In genomic region chr16:46383344-46383743, GRCm38 (mm10) we compare ENCODE assay signal across 23 mouse cellular contexts.
DNase-seq lines count a peak whose midpoint lies in the region; ATAC-seq lines count a peak whose summit lies in the region.
"Had no signal": no experiment of that assay in that cellular context is flagged by ENCODE, and none has a peak within 500 bp of the region (broad histone marks: within the 10 kb centered on the region; RNA-seq: fewer than 3 reads in every experiment).

No protein-coding gene starts in this region.

- no peak overlapping the region for H3K27ac ChIP-seq in limb, embryonic 15.5 days
- H3K27ac ChIP-seq: embryonic facial prominence, embryonic 13.5 days; hindbrain, embryonic 15.5 days; kidney, postnatal 0 days; liver, embryonic 15.5 days; lung, embryonic 15.5 days; midbrain, embryonic 13.5 days; neural tube, embryonic 12.5 days; stomach, embryonic 15.5 days had no signal

- H3K4me2 ChIP-seq in limb, embryonic 15.5 days, result no peak overlapping the region
- H3K4me2 ChIP-seq: embryonic facial prominence, embryonic 13.5 days; heart, embryonic 11.5 days; hindbrain, embryonic 15.5 days; liver, embryonic 15.5 days; lung, embryonic 15.5 days; midbrain, embryonic 13.5 days; neural tube, embryonic 12.5 days; stomach, embryonic 15.5 days had no signal

- no peaks in the 10 kb centered on the region for H3K36me3 ChIP-seq in limb, embryonic 15.5 days
- H3K36me3 ChIP-seq: embryonic facial prominence, embryonic 13.5 days; hindbrain, embryonic 15.5 days; liver, embryonic 15.5 days; lung, embryonic 15.5 days; midbrain, embryonic 13.5 days; neural tube, embryonic 12.5 days; stomach, embryonic 15.5 days had no signal

- WGBS in limb, embryonic 15.5 days, result 85% methylated on average over 4 of the region's 4 CpGs

- no peak overlapping the region for H3K4me3 ChIP-seq in limb, embryonic 15.5 days
- H3K4me3 ChIP-seq: embryonic facial prominence, embryonic 13.5 days; hindbrain, embryonic 15.5 days; liver, embryonic 15.5 days; lung, embryonic 15.5 days; megakaryocyte, embryonic 14.5 days; midbrain, embryonic 13.5 days; neural tube, embryonic 12.5 days; stomach, embryonic 15.5 days had no signal

- no peaks in the 10 kb centered on the region for H3K27me3 ChIP-seq in limb, embryonic 15.5 days
- H3K27me3 ChIP-seq: embryonic facial prominence, embryonic 13.5 days; hindbrain, embryonic 15.5 days; liver, embryonic 15.5 days; lung, embryonic 15.5 days; megakaryocyte, embryonic 14.5 days; midbrain, embryonic 13.5 days; neural tube, embryonic 12.5 days; stomach, embryonic 15.5 days had no signal

- intact Hi-C loops in left cerebral cortex, postnatal 10 days (cut with DNase I), result loop anchor here (10.0 kb wide), 1 partner anchor 259 kb away; the partner anchor contains the start of gene Cd96

- H3K9ac ChIP-seq in limb, embryonic 15.5 days, result no peak overlapping the region
- H3K9ac ChIP-seq: embryonic facial prominence, embryonic 13.5 days; hindbrain, embryonic 15.5 days; liver, embryonic 15.5 days; lung, embryonic 15.5 days; midbrain, embryonic 13.5 days; neural tube, embryonic 12.5 days; stomach, embryonic 15.5 days had no signal

- H3K9me3 ChIP-seq in limb, embryonic 15.5 days, result no peaks in the 10 kb centered on the region
- H3K9me3 ChIP-seq: embryonic facial prominence, embryonic 13.5 days; hindbrain, embryonic 15.5 days; liver, embryonic 15.5 days; lung, embryonic 15.5 days; midbrain, embryonic 13.5 days; neural tube, embryonic 12.5 days; stomach, embryonic 15.5 days had no signal

- peak; percentile 80 for ATAC-seq in frontal cortex, adult (ENCODE audit: low TSS enrichment)
- 0 out of 2 replicates have a peak, but pooled peaks have one; percentile 17 for ATAC-seq in limb, embryonic 15.5 days (ENCODE audit: insufficient number of reproducible peaks, low FRiP score, low TSS enrichment, low read depth)
- ATAC-seq: activated CD4-positive, CD25-positive, alpha-beta regulatory T cell, adult 4 months; midbrain, embryonic 13.5 days had no signal

- DNase-seq in frontal cortex, postnatal 10 days (ENCODE audit: low spot score in 2 of 2), result no peak
- DNase-seq in left cerebral cortex, adult 18-20 months (ENCODE audit: low spot score in 2 of 2), result peak; percentile 28 to 39
- no peak for DNase-seq in left cerebral cortex, postnatal 10 days (ENCODE audit: extremely low spot score in 1 of 2, low spot score in 2 of 2)
- peak; percentile 19 to 54 for DNase-seq in left cerebral cortex, adult 9 months (ENCODE audit: low spot score in 2 of 2)
- DNase-seq in natural killer cell, adult 2 months (ENCODE audit: low spot score in 2 of 2), result no peak
- DNase-seq: adrenal gland, adult 8-10 months; kidney, adult 2 months; lung, postnatal 36 days; thymus, adult 18-20 months; thymus, postnatal 36 days had no signal

- H3K4me1 ChIP-seq in limb, embryonic 15.5 days, result no peaks in the 10 kb centered on the region
- H3K4me1 ChIP-seq: hindbrain, embryonic 15.5 days; liver, embryonic 15.5 days; lung, embryonic 15.5 days; megakaryocyte, embryonic 14.5 days; midbrain, embryonic 13.5 days; neural tube, embryonic 12.5 days; stomach, embryonic 15.5 days had no signal

Comparison
In these comparisons a context has a peak if more than half of its experiments do, and no peak if none do; other contexts are left out.
1. DNase-seq: peak in left cerebral cortex, adult 18-20 months (2 of 2) and left cerebral cortex, adult 9 months (2 of 2); none in frontal cortex, postnatal 10 days (0 of 2), left cerebral cortex, postnatal 10 days (0 of 2) and natural killer cell, adult 2 months (0 of 2).